Mouse (Mus musculus) spleen, adult 2 months (tissue): ENCODE measurements around the gene Jph3. TPM values are rescaled to one million over a fixed set of nuclear protein-coding genes. Genes with fewer than 3 reads are reported as not detected.

Experiments
- DNase-seq, 2 experiments: peaks; one replicate each; pipeline versions ENCODE4 v3.0.0 to v3.0.0-alpha.2; 2012 to 2021; ENCODE audit warnings: low spot score in 2 of 2, low read depth in 1 of 2
- H3K27ac ChIP-seq: fragments of 200-500 bp; 2 replicates; pipeline ENCODE4 v1.5.1; 2012; ENCODE audit warnings: low read length, inconsistent platforms; ENCODE audit not compliant: insufficient read depth
- H3K27me3 ChIP-seq: fragments of 200-500 bp; 2 replicates; pipeline ENCODE4 v1.6.1; 2012; ENCODE audit warnings: mild to moderate bottlenecking, moderate library complexity, low read length, inconsistent platforms; ENCODE audit not compliant: control insufficient read depth, insufficient read depth
- H3K36me3 ChIP-seq: fragments of 200-500 bp; 2 replicates; pipeline ENCODE4 v1.6.1; 2012; ENCODE audit warnings: mild to moderate bottlenecking, low read length, inconsistent platforms; ENCODE audit not compliant: control insufficient read depth, insufficient read depth
- H3K4me1 ChIP-seq: fragments of 200-500 bp; 2 replicates; pipeline ENCODE4 v1.6.1; 2011; ENCODE audit warnings: inconsistent platforms; ENCODE audit not compliant: control insufficient read depth, insufficient read depth, insufficient read length
- H3K4me3 ChIP-seq: fragments of 200-500 bp; 2 replicates; pipeline ENCODE4 v1.5.1; 2011; ENCODE audit warnings: mild to moderate bottlenecking, inconsistent platforms; ENCODE audit not compliant: insufficient read depth, insufficient read length; ENCODE audit errors: extremely low read depth
- CTCF ChIP-seq: fragments of 200-500 bp; IDR thresholded peaks from 2 replicates; pipeline ENCODE4 v1.5.1; 2011; ENCODE audit warnings: mild to moderate bottlenecking, inconsistent platforms; ENCODE audit not compliant: insufficient read depth, insufficient read length, insufficient replicate concordance; ENCODE audit errors: extremely low read depth
- POLR2A ChIP-seq: fragments of 200-500 bp; IDR thresholded peaks from 2 replicates; pipeline ENCODE4 v1.6.1; 2011; ENCODE audit warnings: low read depth, low read length, inconsistent platforms
- WGBS: fragments of 180-500 bp; shearing (Covaris S2); methylation state at CpG from one replicate; pipeline ENCODE4 v1.1.7; 2018; 5-methylcytosine and 5-hydroxymethylcytosine counted together
- polyA plus RNA-seq: library from polyadenylated mRNA; depleted of rRNA; stranded (reverse); fragments of >200 nt; gene quantifications from 2 replicates; pipeline ENCODE4 v1.2.3, GENCODE M21; 2012; rRNA removed

The Jph3 gene
- polyA plus RNA-seq, 1 experiment, result 0.02 TPM

GRCm38 (mm10) chr8:121842064-121842955, 112.9 kb downstream of the Jph3 start:
- Histone ChIP-seq H3K27me3 (no peaks in the 10 kb centered on the region), H3K36me3 (no peaks in the 10 kb centered on the region), H3K27ac (no peak overlapping the region), H3K4me1 (no peaks in the 10 kb centered on the region), H3K4me3 (no peak overlapping the region)
- TF ChIP-seq CTCF (no peak), POLR2A (no peak)
- no peak for DNase-seq
- 89% methylated on average over 8 of the region's 8 CpGs for WGBS

DNA sequence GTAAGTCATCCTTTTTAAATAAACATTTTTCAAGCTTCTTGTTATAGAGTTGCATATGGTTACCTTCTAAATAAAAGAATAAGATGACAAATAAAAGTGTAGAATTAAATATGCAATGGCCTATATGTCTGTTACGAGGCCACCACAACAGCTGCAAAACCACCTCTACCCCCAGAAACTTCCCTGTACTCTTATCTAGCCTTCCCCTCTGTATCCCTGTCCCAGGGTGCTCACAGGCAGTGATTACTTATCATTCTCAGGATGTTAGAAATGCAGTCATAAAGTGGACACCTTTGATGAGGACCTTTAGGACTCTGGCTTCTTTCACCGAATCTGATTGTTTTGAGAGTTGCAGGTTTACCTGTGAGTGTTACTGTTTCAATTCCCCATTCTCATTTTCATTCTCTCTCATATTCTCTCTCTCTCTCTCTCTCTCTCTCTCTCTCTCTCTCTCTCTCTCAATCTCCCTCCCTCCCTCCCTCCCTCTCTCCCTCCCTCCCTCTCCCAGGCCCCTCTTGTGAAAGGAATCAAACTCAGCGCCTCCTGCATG, 113.8 kb downstream of the Jph3 start:
- H3K36me3 ChIP-seq, result no peaks in the 10 kb centered on the region
- no peak overlapping the region for H3K27ac ChIP-seq
- no peaks in the 10 kb centered on the region for H3K27me3 ChIP-seq
- WGBS, result 79% methylated on average over 3 of the region's 3 CpGs
- TF ChIP-seq POLR2A, result no peak
- no peak for TF ChIP-seq CTCF
- no peak overlapping the region for H3K4me3 ChIP-seq
- DNase-seq, result no peak
- no peaks in the 10 kb centered on the region for H3K4me1 ChIP-seq

Other genes starting within 250 kb of the Jph3 start
- gene 1700018B08Rik, start 185.3 kb upstream of the Jph3 start, polyA plus RNA-seq, result not detected in 2 replicates
- gene Fbxo31, start 150.8 kb upstream of the Jph3 start, polyA plus RNA-seq, result 22.5 and 30.2 TPM in 2 replicates
- 50.0 and 52.4 TPM in 2 replicates for gene Map1lc3b, start 139.3 kb upstream of the Jph3 start, polyA plus RNA-seq
- gene Zcchc14, start 76.7 kb upstream of the Jph3 start, polyA plus RNA-seq, result 8.2 and 8.9 TPM in 2 replicates
- 15.8 and 17.6 TPM in 2 replicates for gene Klhdc4, start 99.9 kb downstream of the Jph3 start, polyA plus RNA-seq
- gene Slc7a5, start 178.1 kb downstream of the Jph3 start, polyA plus RNA-seq, result 41.9 and 45.0 TPM in 2 replicates
- gene Car5a, start 215.3 kb downstream of the Jph3 start, polyA plus RNA-seq, result 0.08 and 0.15 TPM in 2 replicates
- 54.1 and 68.9 TPM in 2 replicates for gene Banp, start 220.1 kb downstream of the Jph3 start, polyA plus RNA-seq